9 mouse cellular contexts compared by ENCODE assay signal in genomic region chr1:166138136-166138535, GRCm38 (mm10). TPM values are rescaled to one million over a fixed set of nuclear protein-coding genes. Genes with fewer than 3 reads are reported as not detected.
DNase-seq lines count a peak whose midpoint lies in the region; ATAC-seq lines count a peak whose summit lies in the region.
"Had no signal": no experiment of that assay in that cellular context is flagged by ENCODE, and none has a peak within 500 bp of the region (broad histone marks: within the 10 kb centered on the region; RNA-seq: fewer than 3 reads in every experiment).

No protein-coding gene starts in this region.

- H3K27ac ChIP-seq in hindbrain, embryonic 10.5 days, result peak overlapping the region; percentile 35; the same call in 1 of the 2 replicates
- no peak overlapping the region for H3K27ac ChIP-seq in hindbrain, embryonic 14.5 days
- 0 out of 2 replicates have a peak overlapping the region, but pooled peaks have one; percentile 16 for H3K27ac ChIP-seq in embryonic facial prominence, embryonic 10.5 days (replicated peaks)
- peak overlapping the region; percentile 7; the same call in 1 of the 2 replicates for H3K27ac ChIP-seq in limb, embryonic 10.5 days
- H3K27ac ChIP-seq in midbrain, embryonic 15.5 days, result no peak overlapping the region
- no peak overlapping the region for H3K27ac ChIP-seq in forebrain, embryonic 16.5 days (ENCODE audit: low read length)

- H3K4me1 ChIP-seq in hindbrain, embryonic 10.5 days (replicated peaks), result peaks cover 25% of the 10 kb centered on the region
- H3K4me1 ChIP-seq in hindbrain, embryonic 14.5 days (replicated peaks; ENCODE audit: control insufficient read depth, insufficient read depth, low read length), result no peaks in the 10 kb centered on the region
- peaks cover 20% of the 10 kb centered on the region for H3K4me1 ChIP-seq in embryonic facial prominence, embryonic 10.5 days
- peaks cover 25% of the 10 kb centered on the region for H3K4me1 ChIP-seq in limb, embryonic 10.5 days
- H3K4me1 ChIP-seq in midbrain, embryonic 15.5 days, result peaks cover 7% of the 10 kb centered on the region; the same call in 1 of the 2 replicates
- no peaks in the 10 kb centered on the region for H3K4me1 ChIP-seq in forebrain, embryonic 16.5 days (replicated peaks; ENCODE audit: control insufficient read depth, insufficient read depth, low read length)

- 0 out of 2 replicates have a peak, but pooled peaks cover 6% of the 10 kb centered on the region for H3K27me3 ChIP-seq in hindbrain, embryonic 10.5 days (ENCODE audit: insufficient read depth, poor library complexity, severe bottlenecking)
- H3K27me3 ChIP-seq in hindbrain, embryonic 14.5 days (ENCODE audit: control insufficient read depth, insufficient read depth, low read length), result no peaks in the 10 kb centered on the region
- no peaks in the 10 kb centered on the region for H3K27me3 ChIP-seq in embryonic facial prominence, embryonic 10.5 days (replicated peaks; ENCODE audit: low read depth, poor library complexity, severe bottlenecking)
- 0 out of 2 replicates have a peak, but pooled peaks cover 2% of the 10 kb centered on the region for H3K27me3 ChIP-seq in limb, embryonic 10.5 days (ENCODE audit: low read depth, poor library complexity, severe bottlenecking)
- H3K27me3 ChIP-seq in midbrain, embryonic 15.5 days (replicated peaks), result no peaks in the 10 kb centered on the region
- H3K27me3 ChIP-seq in forebrain, embryonic 16.5 days (replicated peaks; ENCODE audit: control insufficient read depth, insufficient read depth, low read length), result no peaks in the 10 kb centered on the region

- DNase-seq in hindbrain, embryonic 10.5 days (ENCODE audit: low spot score), result no peak
- no peak for DNase-seq in hindbrain, embryonic 14.5 days (ENCODE audit: low spot score)
- DNase-seq in embryonic facial prominence, embryonic 10.5 days (ENCODE audit: low spot score), result no peak
- DNase-seq in limb, embryonic 10.5 days (ENCODE audit: low spot score), result no peak
- DNase-seq in monocyte, adult 2 months (ENCODE audit: low read depth in 1 of 2, low spot score in 2 of 2), result peak; percentile 60 to 71
- DNase-seq in gastrocnemius, postnatal 25 days, result no peak

- WGBS in hindbrain, embryonic 10.5 days, result 64% methylated on average over 13 of the region's 13 CpGs
- WGBS in hindbrain, embryonic 14.5 days, result 68% methylated on average over 13 of the region's 13 CpGs
- 69% methylated on average over 13 of the region's 13 CpGs for WGBS in embryonic facial prominence, embryonic 10.5 days
- 64% methylated on average over 13 of the region's 13 CpGs for WGBS in limb, embryonic 10.5 days
- WGBS in midbrain, embryonic 15.5 days, result 78% methylated on average over 13 of the region's 13 CpGs
- WGBS in forebrain, embryonic 16.5 days, result 84% methylated on average over 13 of the region's 13 CpGs

- H3K36me3 ChIP-seq in hindbrain, embryonic 10.5 days, result no peaks in the 10 kb centered on the region
- no peaks in the 10 kb centered on the region for H3K36me3 ChIP-seq in hindbrain, embryonic 14.5 days (replicated peaks; ENCODE audit: control insufficient read depth, insufficient read depth)
- H3K36me3 ChIP-seq in embryonic facial prominence, embryonic 10.5 days (replicated peaks), result no peaks in the 10 kb centered on the region
- H3K36me3 ChIP-seq in limb, embryonic 10.5 days, result no peaks in the 10 kb centered on the region
- no peaks in the 10 kb centered on the region for H3K36me3 ChIP-seq in midbrain, embryonic 15.5 days (replicated peaks)
- H3K36me3 ChIP-seq in forebrain, embryonic 16.5 days (ENCODE audit: control insufficient read depth, insufficient read depth), result no peaks in the 10 kb centered on the region
- H3K36me3 ChIP-seq: G1E had no signal

- H3K4me3 ChIP-seq in hindbrain, embryonic 10.5 days, result no peak overlapping the region
- H3K4me3 ChIP-seq in hindbrain, embryonic 14.5 days (replicated peaks; ENCODE audit: low read length), result no peak overlapping the region
- no peak overlapping the region for H3K4me3 ChIP-seq in embryonic facial prominence, embryonic 10.5 days
- H3K4me3 ChIP-seq in limb, embryonic 10.5 days, result no peak overlapping the region
- H3K4me3 ChIP-seq in midbrain, embryonic 15.5 days, result no peak overlapping the region
- no peak overlapping the region for H3K4me3 ChIP-seq in forebrain, embryonic 16.5 days (replicated peaks; ENCODE audit: low read length)

- no peaks in the 10 kb centered on the region for H3K9me3 ChIP-seq in hindbrain, embryonic 10.5 days
- H3K9me3 ChIP-seq in hindbrain, embryonic 14.5 days (ENCODE audit: control insufficient read depth, low read length), result no peaks in the 10 kb centered on the region
- no peaks in the 10 kb centered on the region for H3K9me3 ChIP-seq in embryonic facial prominence, embryonic 10.5 days
- no peaks in the 10 kb centered on the region for H3K9me3 ChIP-seq in limb, embryonic 10.5 days (replicated peaks)
- no peaks in the 10 kb centered on the region for H3K9me3 ChIP-seq in midbrain, embryonic 15.5 days
- no peaks in the 10 kb centered on the region for H3K9me3 ChIP-seq in forebrain, embryonic 16.5 days (ENCODE audit: control insufficient read depth, low read length)
- H3K9me3 ChIP-seq: G1E had no signal

- no peak for ATAC-seq in hindbrain, embryonic 14.5 days (ENCODE audit: low FRiP score)
- ATAC-seq in midbrain, embryonic 15.5 days (replicated peaks), result no peak
- ATAC-seq in forebrain, embryonic 16.5 days, result no peak

- H3K4me2 ChIP-seq in hindbrain, embryonic 14.5 days (replicated peaks), result no peak overlapping the region
- H3K4me2 ChIP-seq in midbrain, embryonic 15.5 days, result no peak overlapping the region
- H3K4me2 ChIP-seq in forebrain, embryonic 16.5 days (ENCODE audit: low read length), result no peak overlapping the region

- H3K9ac ChIP-seq in hindbrain, embryonic 14.5 days, result no peak overlapping the region
- H3K9ac ChIP-seq in midbrain, embryonic 15.5 days, result no peak overlapping the region
- no peak overlapping the region for H3K9ac ChIP-seq in forebrain, embryonic 16.5 days (replicated peaks; ENCODE audit: low read depth, low read length)

RNA-seq across cellular contexts. Expression of gene Gpa33, which starts 8.1 kb away (rescaled TPM):
- 0.16 and 0.22 TPM in 2 replicates for polyA plus RNA-seq in hindbrain, embryonic 10.5 days (2016; fragmentation: Nextera tagmentation; extraction: Ambion mirVana)
- not detected in 2 replicates for polyA plus RNA-seq in hindbrain, embryonic 14.5 days (2014; fragmentation: Nextera tagmentation; extraction: Ambion mirVana)
- polyA plus RNA-seq in embryonic facial prominence, embryonic 10.5 days (2016; fragmentation: Nextera tagmentation; extraction: Ambion mirVana), result 0.11 and 0.15 TPM in 2 replicates
- 0.18 and 0.19 TPM in 2 replicates for polyA plus RNA-seq in limb, embryonic 10.5 days (2016; fragmentation: Nextera tagmentation; extraction: Ambion mirVana)
- 0.10 TPM in 1 of 2 replicates, not detected in the other for polyA plus RNA-seq in midbrain, embryonic 15.5 days (2015; fragmentation: Nextera tagmentation; extraction: Ambion mirVana)
- polyA plus RNA-seq in forebrain, embryonic 16.5 days (2015; fragmentation: Nextera tagmentation; extraction: Ambion mirVana), result not detected in 2 replicates
- total RNA-seq in gastrocnemius, postnatal 25 days (2021), result not detected
- polyA plus RNA-seq: G1E had no signal

RNA-seq across cellular contexts. Expression of gene Dusp27, which starts 10.4 kb away (rescaled TPM):
- polyA plus RNA-seq in hindbrain, embryonic 10.5 days (2016; fragmentation: Nextera tagmentation; extraction: Ambion mirVana), result 2.5 and 3.0 TPM in 2 replicates
- polyA plus RNA-seq in hindbrain, embryonic 14.5 days (2014; fragmentation: Nextera tagmentation; extraction: Ambion mirVana), result 1.1 TPM in 2 replicates
- polyA plus RNA-seq in embryonic facial prominence, embryonic 10.5 days (2016; fragmentation: Nextera tagmentation; extraction: Ambion mirVana), result 1.8 and 2.5 TPM in 2 replicates
- 1.8 and 2.4 TPM in 2 replicates for polyA plus RNA-seq in limb, embryonic 10.5 days (2016; fragmentation: Nextera tagmentation; extraction: Ambion mirVana)
- 1.5 and 1.7 TPM in 2 replicates for polyA plus RNA-seq in midbrain, embryonic 15.5 days (2015; fragmentation: Nextera tagmentation; extraction: Ambion mirVana)
- polyA plus RNA-seq in forebrain, embryonic 16.5 days (2015; fragmentation: Nextera tagmentation; extraction: Ambion mirVana), result 1.1 and 1.3 TPM in 2 replicates
- total RNA-seq in gastrocnemius, postnatal 25 days (2021), result 10 to 100 TPM; 66.6 to 85.7 TPM
- polyA plus RNA-seq: G1E had no signal

Comparison
In these comparisons a context has a peak if more than half of its experiments do, and no peak if none do; other contexts are left out.
1. H3K27ac ChIP-seq: peak in hindbrain, embryonic 10.5 days (single experiment), embryonic facial prominence, embryonic 10.5 days (single experiment) and limb, embryonic 10.5 days (single experiment); none in hindbrain, embryonic 14.5 days (single experiment), midbrain, embryonic 15.5 days (single experiment) and forebrain, embryonic 16.5 days (single experiment).
2. DNase-seq: peak in monocyte, adult 2 months (2 of 2); none in hindbrain, embryonic 10.5 days (single experiment), hindbrain, embryonic 14.5 days (single experiment), embryonic facial prominence, embryonic 10.5 days (single experiment), limb, embryonic 10.5 days (single experiment) and gastrocnemius, postnatal 25 days (single experiment).